Mouse (Mus musculus) midbrain, embryonic 15.5 days (tissue): ENCODE measurements around the gene Zfp108. TPM values are rescaled to one million over a fixed set of nuclear protein-coding genes. Genes with fewer than 3 reads are reported as not detected.

Experiments
- polyA plus RNA-seq: library from polyadenylated mRNA; unstranded; fragments of >200 nt; fragmentation: Nextera tagmentation; extraction: Ambion mirVana; gene quantifications from 2 replicates; pipeline ENCODE4 v1.2.1, GENCODE M21; 2015

Zfp108 gene
- polyA plus RNA-seq, 1 experiment from 2014 or later: 7.9 TPM

Other genes with a start within 250 kb of the Zfp108 start
- gene Vmn1r183, start 201.5 kb upstream of the Zfp108 start, polyA plus RNA-seq: 0.01 TPM in 1 of 2 replicates, not detected in the other
- gene Zfp180, start 172.9 kb upstream of the Zfp108 start, polyA plus RNA-seq: 40.1 and 44.1 TPM in 2 replicates
- gene Zfp112, start 142.5 kb upstream of the Zfp108 start, polyA plus RNA-seq: 11.3 TPM in 2 replicates
- gene Zfp235, start 120.6 kb upstream of the Zfp108 start, polyA plus RNA-seq: 26.1 and 26.3 TPM in 2 replicates
- 5.6 and 5.7 TPM in 2 replicates for gene Zfp114, start 79.7 kb upstream of the Zfp108 start, polyA plus RNA-seq
- gene Zfp111, start 43.4 kb upstream of the Zfp108 start, polyA plus RNA-seq: 5.4 and 6.9 TPM in 2 replicates
- gene Zfp109, start 17.2 kb upstream of the Zfp108 start, polyA plus RNA-seq: 5.2 and 5.9 TPM in 2 replicates
- 8.3 and 9.6 TPM in 2 replicates for gene Zfp93, start 15.6 kb downstream of the Zfp108 start, polyA plus RNA-seq
- gene Zfp61, start 46.4 kb downstream of the Zfp108 start, polyA plus RNA-seq: 47.2 and 48.6 TPM in 2 replicates
- 23.6 and 24.5 TPM in 2 replicates for gene Zfp94, start 61.9 kb downstream of the Zfp108 start, polyA plus RNA-seq
- 0.48 TPM in 1 of 2 replicates, not detected in the other for gene Tescl, start 79.1 kb downstream of the Zfp108 start, polyA plus RNA-seq
- gene Lypd5, start 94.4 kb downstream of the Zfp108 start, polyA plus RNA-seq: not detected in 2 replicates
- gene Kcnn4, start 115.5 kb downstream of the Zfp108 start, polyA plus RNA-seq: 0.92 and 1.1 TPM in 2 replicates
- 38.4 and 40.3 TPM in 2 replicates for gene Smg9, start 144.8 kb downstream of the Zfp108 start, polyA plus RNA-seq
- not detected in 2 replicates for gene Irgc1, start 197.5 kb downstream of the Zfp108 start, polyA plus RNA-seq
- gene Plaur, start 207.7 kb downstream of the Zfp108 start, polyA plus RNA-seq: 1.6 and 1.9 TPM in 2 replicates
- gene Cadm4, start 227.2 kb downstream of the Zfp108 start, polyA plus RNA-seq: 79.2 and 81.1 TPM in 2 replicates